Mouse (Mus musculus): ENCODE measurements around the gene Ctdspl. TPM values are rescaled to one million over a fixed set of nuclear protein-coding genes. Genes with fewer than 3 reads are reported as not detected.
A peak's percentile ranks its signal among the peaks of the same experiment; 100 is the strongest.

The Ctdspl gene
- total RNA-seq, 2 experiments from 2014 or later, result 21.0 TPM

DNA sequence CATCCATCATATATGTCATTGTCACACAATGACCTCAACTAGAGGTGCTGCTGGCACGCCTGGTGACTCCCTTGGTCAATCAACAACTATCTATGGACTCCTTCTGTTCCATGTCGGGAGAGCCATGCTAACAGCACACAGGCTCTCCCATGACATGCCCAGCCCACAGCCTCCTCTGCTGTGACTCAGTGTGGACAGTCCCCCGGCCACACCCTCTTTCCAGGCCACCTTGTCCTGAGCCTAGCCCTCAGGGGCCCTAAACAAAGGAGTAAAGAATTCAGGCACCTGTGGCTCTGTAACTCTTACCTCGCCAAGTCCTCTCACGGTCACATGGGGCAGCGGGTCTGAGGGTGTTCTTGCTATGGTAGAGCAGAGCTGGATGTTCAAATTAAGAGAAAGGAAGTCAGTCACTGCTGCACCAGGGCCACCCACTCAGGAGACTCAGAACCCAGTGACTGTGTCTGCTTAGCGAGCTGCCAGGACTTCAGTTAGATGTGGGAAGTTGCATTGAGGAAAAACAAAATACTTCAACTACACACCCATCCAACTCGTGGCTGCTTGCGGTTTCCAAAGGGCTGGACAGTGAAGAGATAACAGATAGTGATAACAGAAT lies 127.8 kb downstream of the Ctdspl start:
- DNase-seq (ENCODE audit: low spot score in 2 of 2), result no peak

DNA sequence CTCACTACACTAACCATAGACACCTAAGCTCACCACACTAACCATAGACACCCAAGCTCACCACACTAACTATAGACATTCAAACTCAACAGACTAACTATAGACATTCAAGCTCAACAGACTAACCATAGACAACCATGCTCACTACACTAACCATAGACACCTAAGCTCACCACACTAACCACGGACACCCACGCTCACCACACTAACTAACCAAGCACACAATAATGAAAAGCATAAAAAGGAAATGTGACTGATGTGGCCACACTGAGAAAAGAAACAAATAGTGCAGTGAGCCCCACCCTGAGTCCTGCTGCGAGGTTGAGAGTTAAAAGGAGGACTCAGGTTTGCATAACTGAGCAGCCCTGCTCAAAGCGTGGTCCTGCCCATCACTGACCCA lies 129.1 kb downstream of the Ctdspl start:
- DNase-seq (ENCODE audit: low spot score in 2 of 2), result no peak

DNA sequence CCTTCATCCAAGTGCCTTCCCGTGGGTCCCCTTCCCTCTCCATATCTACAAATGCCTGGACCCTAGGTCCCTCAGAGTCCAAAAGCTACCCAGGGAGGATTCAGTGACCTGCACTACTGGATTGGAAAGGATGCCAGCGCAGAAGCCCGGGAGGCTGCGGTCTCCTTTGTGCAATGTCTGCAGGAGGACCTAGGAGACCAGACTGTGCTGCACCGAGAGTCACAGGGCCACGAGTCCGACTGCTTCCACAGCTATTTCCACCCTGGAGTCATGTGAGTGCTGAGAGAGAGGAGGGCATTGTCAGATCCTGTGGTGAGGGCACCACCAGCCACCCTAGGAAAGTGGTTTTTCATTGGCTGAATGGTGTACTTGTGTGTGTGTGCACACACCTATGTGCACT lies 132.0 kb downstream of the Ctdspl start:
- DNase-seq (ENCODE audit: low spot score in 2 of 2), result no peak

DNA sequence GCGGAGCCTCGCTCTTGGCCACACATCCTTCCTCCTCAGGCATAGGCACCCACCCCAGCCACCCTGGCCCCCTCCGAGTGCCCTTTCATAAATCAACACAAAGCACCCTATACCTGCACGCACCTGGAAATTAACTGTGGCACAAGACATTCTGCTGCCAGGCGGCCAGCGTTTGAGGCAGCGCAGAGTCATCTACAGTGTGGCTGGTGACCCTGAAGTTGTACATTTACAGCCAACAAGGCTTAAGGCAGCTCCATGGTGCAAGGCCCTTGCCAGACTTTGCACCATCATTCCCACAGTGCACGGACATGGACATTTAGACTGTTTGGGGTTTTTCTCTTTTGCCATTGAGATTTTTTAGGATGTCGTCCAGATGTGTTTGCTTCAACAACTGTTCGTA lies 134.4 kb downstream of the Ctdspl start:
- DNase-seq (ENCODE audit: low spot score in 2 of 2), result no peak

DNA sequence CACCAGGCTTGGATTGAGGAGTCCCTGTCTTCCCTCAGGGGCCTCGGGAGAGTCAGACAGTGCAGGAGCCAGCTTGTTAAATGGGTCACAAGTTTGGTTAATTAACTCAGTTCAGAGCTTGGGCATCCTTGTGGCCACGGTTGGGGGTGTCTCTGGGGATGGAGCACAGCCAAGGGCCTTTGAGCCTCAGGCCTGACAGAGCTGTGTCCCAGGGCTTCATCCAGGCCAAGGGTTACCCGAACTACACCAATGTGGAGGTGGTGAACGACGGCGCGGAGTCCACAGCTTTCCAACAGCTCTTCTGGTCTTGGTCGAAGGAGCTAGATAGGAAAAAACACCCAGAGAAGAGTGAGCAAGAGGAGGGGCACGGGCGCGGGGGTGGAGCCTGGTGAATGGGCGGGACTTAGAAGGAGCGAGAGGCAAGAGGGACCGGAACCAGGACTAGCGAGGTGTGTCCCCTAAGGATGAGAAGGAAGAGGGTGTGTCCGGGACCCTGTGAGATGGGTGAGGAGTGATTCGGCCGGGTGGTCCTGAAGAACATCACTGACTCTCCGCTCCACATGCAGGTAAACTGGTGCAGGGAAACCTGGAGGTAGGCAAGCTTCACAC lies 136.9 kb downstream of the Ctdspl start:
- no peak for DNase-seq (ENCODE audit: low spot score in 2 of 2)

DNA sequence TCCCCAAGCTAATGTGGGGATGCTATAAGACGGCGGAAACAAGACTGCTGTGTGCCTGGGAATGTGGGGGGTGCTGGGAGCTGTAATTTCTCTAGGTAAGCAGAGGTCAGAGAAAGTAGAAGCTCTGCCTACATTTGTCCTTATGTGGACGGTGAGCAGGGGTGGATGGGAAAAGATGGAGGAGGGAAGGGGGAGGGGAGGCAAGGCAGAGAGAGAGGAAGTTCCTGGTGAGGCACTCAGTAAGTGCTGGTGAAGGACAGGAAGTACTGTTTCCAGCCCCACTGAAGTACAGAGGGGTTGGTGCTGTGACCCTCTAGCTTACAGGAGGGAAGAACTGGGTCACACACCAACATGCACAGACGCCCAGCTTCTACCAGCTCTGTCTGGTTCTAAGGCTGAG lies 138.0 kb downstream of the Ctdspl start:
- DNase-seq (ENCODE audit: low spot score in 2 of 2), result no peak

DNA sequence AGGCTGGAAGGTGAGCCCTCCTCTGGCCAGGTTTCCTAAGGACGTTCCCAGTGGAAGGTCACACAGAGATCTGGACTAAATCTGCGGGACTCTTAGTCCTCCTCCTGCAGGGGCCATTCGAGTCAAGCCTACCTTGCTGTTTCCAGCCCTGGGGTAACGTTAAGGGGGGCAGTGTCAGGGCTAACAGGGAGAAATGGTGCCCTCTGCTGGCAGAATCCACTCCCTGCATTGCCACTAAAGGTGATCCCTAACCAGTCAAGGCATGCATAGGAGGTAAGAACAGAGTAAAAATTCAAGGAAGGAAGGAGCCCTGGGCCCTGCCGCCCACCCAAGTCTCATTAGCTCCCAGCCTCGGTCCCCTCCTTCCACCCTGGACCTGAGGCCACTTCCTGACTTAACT lies 141.3 kb downstream of the Ctdspl start:
- DNase-seq (ENCODE audit: low spot score in 2 of 2), result peak; percentile 56 to 73

DNA sequence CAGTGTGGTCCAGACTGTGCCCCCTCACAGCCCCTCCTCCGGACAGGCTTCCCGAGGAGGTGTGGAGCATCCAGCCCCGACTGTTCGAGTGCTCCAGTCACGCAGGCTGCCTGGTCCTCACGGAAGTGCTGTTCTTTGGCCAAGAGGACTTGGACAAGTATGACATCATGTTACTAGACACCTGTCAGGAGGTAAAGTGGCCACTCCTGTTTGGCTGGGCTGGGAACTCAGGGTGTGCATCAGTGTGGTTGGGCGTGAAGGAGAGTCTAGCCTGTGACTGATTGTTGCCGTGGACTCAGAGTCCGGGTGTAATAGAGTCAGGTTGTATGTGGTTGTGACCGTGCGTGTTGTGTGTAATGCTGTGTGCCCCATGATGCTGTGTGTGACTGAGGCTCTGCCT lies 142.0 kb downstream of the Ctdspl start:
- DNase-seq (ENCODE audit: low spot score in 2 of 2), result no peak

DNA sequence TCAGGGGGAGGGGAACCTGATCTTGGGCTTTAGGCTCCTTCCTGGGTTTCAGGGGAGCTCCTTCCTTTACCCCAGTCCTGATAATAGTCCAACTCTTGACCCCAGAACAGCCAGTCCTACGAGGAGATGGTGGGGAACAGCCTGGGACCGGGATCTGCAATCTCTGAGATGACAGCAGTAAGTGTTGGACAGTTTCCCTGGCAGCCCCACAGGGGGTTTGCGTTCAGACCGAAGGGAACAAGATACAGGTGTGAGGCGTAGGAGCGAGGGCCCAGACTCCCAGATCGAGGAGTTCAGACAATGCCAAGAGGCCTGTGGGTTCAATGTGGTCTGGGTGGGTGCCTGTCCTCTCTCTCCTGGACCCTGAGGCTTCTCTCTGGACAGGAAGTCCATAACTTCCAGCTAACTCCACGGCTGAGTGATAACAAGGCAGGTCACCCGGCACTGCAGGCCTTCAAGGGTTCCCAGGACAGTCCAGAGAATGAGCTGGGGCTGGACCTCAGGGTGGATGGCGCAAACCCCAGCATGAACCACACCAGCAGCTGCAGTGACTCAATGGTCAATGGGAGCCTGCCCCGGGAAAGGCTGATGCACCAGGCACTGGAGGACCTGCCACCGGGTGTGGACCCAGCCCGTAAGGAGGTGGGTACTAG lies 144.0 kb downstream of the Ctdspl start:
- no peak for DNase-seq (ENCODE audit: low spot score in 2 of 2)

DNA sequence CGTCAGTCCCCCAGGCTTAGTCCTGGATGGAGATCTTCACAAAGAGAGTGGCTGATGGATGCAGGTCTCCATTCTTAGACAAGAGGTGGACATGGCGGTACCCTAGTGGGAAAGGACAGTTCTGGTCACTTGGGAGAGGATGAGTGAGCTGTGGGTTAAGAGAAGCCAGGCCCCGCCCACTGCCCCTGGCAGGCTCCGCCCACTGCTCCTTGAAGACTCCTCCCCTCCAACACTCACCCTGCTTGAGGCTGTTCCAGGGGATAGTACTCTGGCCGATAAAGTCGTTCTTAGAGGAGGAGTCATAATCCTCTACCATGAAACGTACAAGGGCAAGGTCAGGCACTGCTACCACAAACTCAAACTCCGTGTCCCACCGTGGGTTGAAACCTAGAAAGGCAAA lies 145.5 kb downstream of the Ctdspl start:
- no peak for DNase-seq (ENCODE audit: low spot score in 2 of 2)

DNA sequence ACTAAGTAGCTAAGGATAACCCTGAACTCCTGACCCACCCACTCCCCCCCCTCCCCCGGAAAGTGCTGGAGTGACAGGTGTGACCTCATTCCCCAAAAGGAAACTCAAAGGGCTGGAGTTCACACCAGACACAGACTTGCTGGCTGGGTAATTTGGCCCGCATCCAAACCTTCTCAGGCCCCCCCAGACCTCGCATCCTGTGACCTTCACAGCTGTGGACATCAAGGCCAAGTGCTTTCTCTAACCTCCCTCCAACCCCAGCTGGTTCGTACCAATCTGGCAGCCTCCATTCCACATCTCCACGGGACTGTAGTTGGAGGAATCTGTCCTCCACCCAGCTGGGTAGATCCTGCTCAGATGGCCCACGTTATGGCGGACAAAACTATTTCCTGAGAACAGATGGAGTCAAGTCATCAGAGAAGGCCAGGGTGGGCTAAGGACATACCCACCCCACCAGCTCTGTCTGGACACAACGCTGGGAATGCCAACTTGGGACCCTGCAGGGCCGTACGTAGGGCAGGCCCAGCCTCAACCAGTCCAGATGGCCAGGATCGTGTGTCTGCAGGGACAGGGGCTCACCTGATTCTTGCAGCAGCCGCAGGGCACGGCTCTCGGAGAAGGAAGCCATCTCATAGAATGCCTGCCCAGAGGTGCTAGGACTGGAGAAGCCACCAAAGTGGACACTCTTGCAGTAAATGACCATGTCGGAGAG lies 147.1 kb downstream of the Ctdspl start:
- DNase-seq (ENCODE audit: low spot score in 2 of 2), result no peak

DNA sequence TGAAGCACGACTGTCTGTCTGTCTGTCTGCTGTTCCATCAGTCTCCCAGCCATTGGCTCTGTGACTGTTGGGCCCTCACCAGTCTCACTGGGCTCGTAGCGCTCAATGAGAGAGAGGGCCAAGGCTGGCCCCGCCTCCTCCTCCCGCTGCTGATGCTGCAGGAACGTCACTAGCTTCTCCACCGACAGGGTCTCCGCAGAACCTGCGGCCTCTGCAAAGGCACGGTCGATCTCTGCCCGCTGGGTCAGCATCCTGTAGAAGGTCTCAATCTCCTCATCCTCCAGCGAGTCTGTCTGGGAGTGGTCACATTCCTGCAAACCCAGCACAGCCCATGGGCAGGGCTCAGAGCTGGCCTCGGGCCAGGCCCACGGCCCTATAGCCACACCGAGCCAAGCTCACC lies 149.4 kb downstream of the Ctdspl start:
- no peak for DNase-seq (ENCODE audit: low spot score in 2 of 2)

DNA sequence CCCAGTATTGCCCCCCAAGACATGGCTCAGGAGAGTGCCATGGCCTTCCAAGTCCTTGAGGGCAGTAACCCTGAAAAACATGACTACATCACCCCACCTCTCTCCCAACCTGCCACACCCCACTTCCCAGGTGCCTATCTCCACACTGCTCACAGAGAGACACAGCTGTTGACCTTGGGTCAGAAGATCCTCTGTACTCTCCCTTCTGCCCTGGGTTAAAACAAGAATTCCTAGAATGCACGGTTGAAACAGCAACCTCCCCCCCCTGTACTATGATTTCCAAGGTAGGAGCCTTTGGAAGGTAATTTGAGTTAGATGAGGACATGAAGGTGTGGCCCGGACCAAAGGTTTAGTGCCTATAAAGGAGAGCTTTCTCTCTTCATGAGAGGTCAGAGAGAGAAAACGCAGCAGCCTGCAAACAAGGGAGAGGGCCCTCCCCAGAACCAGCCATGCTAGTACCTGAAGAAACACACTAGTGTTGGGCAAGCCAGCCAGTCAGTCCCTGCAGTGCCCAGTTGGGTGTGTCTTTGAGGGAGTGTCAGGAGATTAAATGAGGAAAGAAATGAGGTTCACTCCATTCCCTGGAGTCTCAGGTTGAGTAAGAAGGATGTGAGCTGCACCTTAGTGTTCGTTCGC lies 153.9 kb downstream of the Ctdspl start:
- DNase-seq (ENCODE audit: low spot score in 2 of 2), result no peak

DNA sequence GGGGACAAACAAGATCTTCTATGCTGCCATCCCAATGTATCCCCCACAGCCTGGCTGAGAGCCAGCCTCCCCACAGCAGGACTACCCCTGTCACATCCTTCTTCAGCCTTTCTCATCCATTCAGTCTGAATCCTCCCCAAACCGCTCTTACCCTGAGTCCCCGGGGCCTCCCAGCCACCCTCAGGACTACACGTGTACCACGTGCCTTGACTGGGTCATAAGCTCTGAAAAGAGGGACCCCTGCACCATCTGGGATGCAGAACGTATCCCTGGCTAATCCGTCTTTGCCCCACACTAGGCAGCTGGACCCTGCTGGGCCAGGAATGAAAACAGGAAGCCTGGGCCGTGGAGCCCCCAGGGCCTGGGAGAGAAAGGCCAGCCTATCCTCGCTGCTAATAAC lies 155.8 kb downstream of the Ctdspl start:
- DNase-seq (ENCODE audit: low spot score in 2 of 2), result no peak

DNA sequence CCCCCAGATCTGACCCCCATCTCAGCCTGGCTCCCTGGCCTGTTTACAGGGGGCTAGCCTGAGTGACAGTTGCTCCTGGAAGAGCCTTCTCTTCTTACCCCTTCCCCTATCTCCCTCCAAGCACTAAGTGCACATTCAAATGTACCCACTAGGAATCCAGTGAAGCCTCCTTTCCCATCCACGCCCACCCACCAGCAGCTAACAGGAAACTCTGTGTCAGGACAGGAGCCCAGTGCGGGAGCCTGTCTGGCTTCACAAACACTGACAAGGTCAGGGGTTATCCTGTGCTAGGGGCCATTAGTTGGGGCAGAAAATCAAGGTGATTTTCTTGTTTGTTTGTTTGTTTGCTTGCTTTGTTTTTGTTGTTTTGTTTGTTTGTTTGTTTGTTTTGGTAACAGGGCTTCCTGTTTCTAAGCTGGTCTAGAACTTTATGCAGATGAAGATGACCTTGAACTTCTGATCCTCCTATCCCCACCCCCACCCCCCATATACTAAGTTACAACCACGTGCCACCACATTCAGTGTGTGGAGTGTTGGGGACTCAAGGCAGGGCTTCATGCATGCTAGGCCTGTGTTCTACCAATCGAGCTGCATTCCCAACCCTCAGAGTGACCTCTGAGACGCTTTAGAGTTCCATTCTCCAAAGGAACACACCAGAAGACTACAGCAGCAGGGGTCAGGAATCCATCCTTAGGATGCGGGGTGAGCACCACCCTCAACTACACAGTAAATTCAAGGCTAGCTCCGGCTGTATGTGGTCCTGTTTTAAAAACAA lies 156.6 kb downstream of the Ctdspl start:
- DNase-seq (ENCODE audit: low spot score in 2 of 2), result no peak

DNA sequence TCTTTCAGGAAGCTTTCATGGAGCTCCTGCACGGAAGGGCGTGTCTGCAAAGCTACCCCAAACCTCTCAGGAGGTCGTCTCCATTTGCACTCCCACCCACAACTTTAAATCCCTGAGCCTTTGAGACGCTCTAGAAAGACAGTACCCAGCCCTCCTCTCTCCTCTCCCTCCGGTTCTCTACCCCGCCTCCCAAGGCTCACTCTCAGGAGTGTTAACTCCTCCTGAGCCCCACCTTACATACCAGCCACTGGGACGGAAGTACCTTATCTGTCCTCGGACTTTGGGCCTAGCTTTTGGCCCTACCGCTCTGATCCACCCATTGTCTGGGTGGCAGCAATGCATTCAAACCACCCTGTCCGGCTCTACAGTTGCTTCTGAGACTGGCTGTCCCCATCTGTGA lies 157.7 kb downstream of the Ctdspl start:
- DNase-seq (ENCODE audit: low spot score in 2 of 2), result no peak

DNA sequence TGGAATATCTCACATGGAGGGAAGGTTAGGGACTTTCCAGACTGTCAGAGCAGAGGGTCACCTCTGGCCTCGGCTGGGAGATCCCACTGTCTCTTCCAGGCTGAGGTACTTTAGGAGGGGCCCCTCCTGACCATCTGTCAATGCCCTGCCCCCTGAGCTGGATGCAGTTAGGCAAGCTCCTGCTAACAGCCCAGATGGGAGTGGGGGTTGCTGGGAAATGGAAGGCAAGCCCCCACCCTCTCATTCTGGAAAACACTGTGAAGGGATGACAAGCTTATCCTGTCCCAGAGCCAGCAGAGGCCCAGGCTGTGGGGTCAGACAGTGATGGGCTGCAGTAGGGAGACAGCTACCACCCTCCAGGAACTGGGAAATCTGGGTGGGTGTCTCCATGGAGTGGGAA lies 160.2 kb downstream of the Ctdspl start:
- no peak for DNase-seq (ENCODE audit: low spot score in 2 of 2)

DNA sequence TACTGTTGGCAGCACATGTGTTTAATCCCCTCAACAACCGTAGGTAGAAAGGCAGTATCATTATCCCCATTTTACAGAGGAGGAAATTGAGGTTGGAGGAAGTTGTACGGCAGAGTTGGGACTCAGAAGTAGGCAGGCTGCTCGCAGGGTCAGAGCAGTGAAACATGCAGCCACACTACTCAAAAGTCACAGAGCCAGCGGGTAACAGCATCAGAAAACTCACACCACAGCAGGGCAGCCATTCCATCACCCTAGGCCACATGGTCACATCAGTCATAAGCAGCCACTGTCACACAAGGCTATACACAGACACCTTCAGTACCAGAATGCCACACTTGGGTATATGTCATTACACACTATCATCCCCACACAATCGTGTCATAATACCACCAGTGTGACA lies 161.1 kb downstream of the Ctdspl start:
- DNase-seq (ENCODE audit: low spot score in 2 of 2), result no peak

DNA sequence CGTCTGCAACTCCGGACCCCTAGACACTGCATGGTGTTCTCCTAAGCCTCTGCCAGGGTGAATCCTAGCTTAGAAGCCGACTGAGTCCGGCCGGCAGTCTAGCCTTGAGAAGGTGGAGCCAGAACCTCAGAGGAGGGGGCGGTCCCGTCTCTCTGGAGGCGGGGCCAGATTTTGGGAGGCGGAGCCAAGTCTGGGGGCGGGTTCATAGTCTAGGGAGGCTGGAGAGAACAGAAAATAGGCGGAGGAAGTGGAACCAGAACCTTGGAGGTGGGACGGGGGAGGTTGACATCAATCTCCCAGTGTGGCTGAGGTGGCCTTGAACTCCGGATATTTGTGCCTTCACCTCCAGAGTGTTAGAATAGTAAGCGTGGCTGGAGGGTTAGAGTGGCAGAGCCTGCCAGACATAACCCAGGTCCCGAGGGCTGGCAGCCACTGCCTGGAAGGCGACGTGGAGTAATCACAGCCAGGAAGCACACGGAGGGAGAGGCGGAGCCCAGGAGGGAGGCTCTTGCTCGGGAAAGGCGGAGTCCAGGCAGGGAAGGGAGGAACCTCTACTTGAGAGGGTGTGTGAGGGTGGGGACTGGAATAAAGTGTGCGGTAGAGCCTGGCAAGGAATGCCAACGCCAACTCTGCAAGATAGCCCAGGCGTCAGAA lies 162.0 kb downstream of the Ctdspl start:
- peak; percentile 67 to 79 for DNase-seq (ENCODE audit: low spot score in 2 of 2)

DNA sequence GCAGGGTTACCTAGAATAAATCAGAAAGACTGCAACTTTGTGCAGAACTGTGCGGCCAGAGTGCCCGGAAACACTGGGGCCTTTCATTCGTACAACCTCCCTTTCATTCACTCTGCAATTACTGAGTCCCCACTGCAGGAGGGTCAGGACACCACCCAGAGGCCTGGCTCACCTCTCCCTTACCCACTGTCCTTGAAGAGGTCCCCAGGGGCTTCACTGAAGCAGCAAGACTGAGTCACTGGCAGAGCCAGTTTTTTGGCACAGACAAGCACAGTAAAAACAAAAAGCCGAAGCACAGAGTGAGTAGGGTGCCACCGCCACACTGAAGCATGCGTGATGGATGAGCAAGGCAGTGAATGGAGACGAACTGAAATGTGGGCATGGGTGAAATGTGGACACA lies 163.2 kb downstream of the Ctdspl start:
- DNase-seq (ENCODE audit: low spot score in 2 of 2), result no peak

DNA sequence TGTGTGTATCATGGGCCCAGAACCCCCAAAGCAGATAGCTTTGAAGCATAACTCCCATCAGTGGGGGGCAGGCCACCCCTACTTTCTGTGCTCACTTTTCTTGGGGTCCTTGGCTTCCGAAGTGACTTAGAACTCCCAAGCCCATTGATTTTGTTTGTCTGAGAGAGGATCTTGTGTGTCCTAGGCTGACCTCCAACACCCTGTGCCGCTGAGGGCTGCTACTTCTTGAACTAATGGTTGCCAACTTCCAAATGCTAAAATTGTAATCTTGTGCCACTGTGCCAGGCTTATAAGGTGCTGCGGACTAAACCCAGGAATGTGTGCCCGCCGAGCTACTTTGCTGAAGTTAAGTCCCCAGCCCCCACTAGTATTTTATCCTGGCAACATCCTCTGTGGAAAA lies 164.2 kb downstream of the Ctdspl start:
- DNase-seq (ENCODE audit: low spot score in 2 of 2), result no peak
